Mouse (Mus musculus) MEL (cell line): ENCODE data around the gene Skor1. TPM values are rescaled to one million over a fixed set of nuclear protein-coding genes. Genes with fewer than 3 reads are reported as not detected.

ENCODE experiments used
- DNase-seq: peaks from one replicate; pipeline ENCODE4 v3.0.0; 2011; ENCODE audit warnings: low read depth, low spot score
- H3K27ac ChIP-seq: 2 replicates; pipeline ENCODE4 v1.5.1; 2012; ENCODE audit warnings: low read depth, mild to moderate bottlenecking, control low read depth, low read length, moderate library complexity; ENCODE audit not compliant: control insufficient read depth
- H3K27me3 ChIP-seq, 2 experiments: fragments of 150-350 bp in 1 of 2; sonication (generic) in 1 of 2; 2 replicates each; pipeline ENCODE4 v1.6.1; 2012; ENCODE audit warnings: low read length in 2 of 2, mild to moderate bottlenecking in 2 of 2, improper control_type of control experiment in 1 of 2, moderate library complexity in 1 of 2; ENCODE audit not compliant: insufficient read depth in 2 of 2, control insufficient read depth in 1 of 2
- H3K36me3 ChIP-seq, 2 experiments: 2 replicates each; pipeline ENCODE4 v1.6.1; 2012 to 2014; ENCODE audit warnings: low read length in 2 of 2, improper control_type of control experiment in 1 of 2, inconsistent platforms in 1 of 2, mild to moderate bottlenecking in 1 of 2; ENCODE audit not compliant: insufficient read depth in 2 of 2, control insufficient read depth in 1 of 2
- H3K4me1 ChIP-seq, 2 experiments: fragments of 150-350 bp in 1 of 2; sonication (generic) in 1 of 2; 2 replicates each; pipeline ENCODE4 v1.6.1; 2012; ENCODE audit warnings: low read length in 2 of 2, improper control_type of control experiment in 1 of 2, mild to moderate bottlenecking in 1 of 2; ENCODE audit not compliant: insufficient read depth in 2 of 2, control insufficient read depth in 1 of 2
- H3K4me3 ChIP-seq, 2 experiments: fragments of 150-350 bp in 1 of 2; sonication (generic) in 1 of 2; 2 replicates each; pipeline ENCODE4 v1.5.1; 2012; ENCODE audit warnings: low read depth in 2 of 2, low read length in 2 of 2, mild to moderate bottlenecking in 2 of 2, moderate library complexity in 2 of 2, control low read depth in 1 of 2, improper control_type of control experiment in 1 of 2; ENCODE audit not compliant: control insufficient read depth in 1 of 2, insufficient read depth in 1 of 2
- H3K79me2 ChIP-seq: 2 replicates; pipeline ENCODE4 v1.6.1; 2012; ENCODE audit warnings: mild to moderate bottlenecking, low read length, moderate library complexity; ENCODE audit not compliant: control insufficient read depth, poor library complexity, insufficient read depth
- H3K9ac ChIP-seq: 2 replicates; pipeline ENCODE4 v1.6.1; 2012; ENCODE audit warnings: low read depth, mild to moderate bottlenecking, control low read depth, low read length, moderate library complexity; ENCODE audit not compliant: control insufficient read depth, poor library complexity, severe bottlenecking
- H3K9me3 ChIP-seq: fragments of 150-350 bp; sonication (generic); replicated peaks from 2 replicates; pipeline ENCODE4 v1.6.1; 2012; ENCODE audit warnings: mild to moderate bottlenecking, low read length, improper control_type of control experiment, moderate library complexity; ENCODE audit not compliant: insufficient read depth
- CHD2 ChIP-seq: IDR thresholded peaks from 2 replicates; pipeline ENCODE4 v1.6.1; 2011; ENCODE audit warnings: low read length, improper control_type of control experiment
- ELF1 ChIP-seq: IDR thresholded peaks from 2 replicates; pipeline ENCODE4 v1.6.1; 2014; ENCODE audit warnings: low read depth, mild to moderate bottlenecking, inconsistent platforms, low read length, improper control_type of control experiment, moderate library complexity
- ETS1 ChIP-seq: IDR thresholded peaks from 2 replicates; pipeline ENCODE4 v1.6.1; 2012; ENCODE audit warnings: low read depth, mild to moderate bottlenecking, inconsistent platforms, low read length, improper control_type of control experiment, moderate library complexity
- HCFC1 ChIP-seq: IDR thresholded peaks from 2 replicates; pipeline ENCODE4 v1.6.1; 2012; ENCODE audit warnings: low read depth, mild to moderate bottlenecking, inconsistent platforms, low read length, improper control_type of control experiment, moderate library complexity
- JUND ChIP-seq: IDR thresholded peaks from 2 replicates; pipeline ENCODE4 v1.6.1; 2011; ENCODE audit warnings: low read depth, mild to moderate bottlenecking, improper control_type of control experiment, low read length
- MAFK ChIP-seq: IDR thresholded peaks from 2 replicates; pipeline ENCODE4 v1.6.1; 2011; ENCODE audit warnings: low read depth, mild to moderate bottlenecking, low read length, improper control_type of control experiment, borderline replicate concordance
- MAX ChIP-seq: IDR thresholded peaks from 2 replicates; pipeline ENCODE4 v1.6.1; 2011; ENCODE audit warnings: low read length, improper control_type of control experiment
- MAZ ChIP-seq: IDR thresholded peaks from 2 replicates; pipeline ENCODE4 v1.6.1; 2012; ENCODE audit warnings: low read depth, mild to moderate bottlenecking, inconsistent platforms, low read length, improper control_type of control experiment
- MXI1 ChIP-seq: IDR thresholded peaks from 2 replicates; pipeline ENCODE4 v1.6.1; 2011; ENCODE audit warnings: mild to moderate bottlenecking, low read depth, low read length, improper control_type of control experiment
- NELFE ChIP-seq: IDR thresholded peaks from 2 replicates; pipeline ENCODE4 v1.6.1; 2011; ENCODE audit warnings: low read depth, low read length, improper control_type of control experiment
- POLR2AphosphoS2 ChIP-seq: IDR thresholded peaks from 2 replicates; pipeline ENCODE4 v1.6.1; 2011; ENCODE audit warnings: low read length, improper control_type of control experiment
- RCOR1 ChIP-seq: IDR thresholded peaks from 2 replicates; pipeline ENCODE4 v1.6.1; 2012; ENCODE audit warnings: low read depth, mild to moderate bottlenecking, inconsistent platforms, low read length, improper control_type of control experiment
- TAL1 ChIP-seq: IDR thresholded peaks from 2 replicates; pipeline ENCODE4 v1.6.1; 2012; ENCODE audit warnings: mild to moderate bottlenecking, inconsistent platforms, low read length, moderate library complexity, mixed read lengths
- TBP ChIP-seq: IDR thresholded peaks from 2 replicates; pipeline ENCODE4 v1.8.0; 2011; ENCODE audit warnings: low read depth, low read length, improper control_type of control experiment
- TCF12 ChIP-seq: IDR thresholded peaks from 2 replicates; pipeline ENCODE4 v1.6.1; 2014; ENCODE audit warnings: low read depth, mild to moderate bottlenecking, inconsistent platforms, low read length, improper control_type of control experiment, moderate library complexity
- UBTF ChIP-seq: IDR thresholded peaks from 2 replicates; pipeline ENCODE4 v1.6.1; 2012; ENCODE audit warnings: low read depth, mild to moderate bottlenecking, inconsistent platforms, low read length, improper control_type of control experiment, moderate library complexity, borderline replicate concordance; ENCODE audit not compliant: insufficient read depth
- USF1 ChIP-seq: IDR thresholded peaks from 2 replicates; pipeline ENCODE4 v1.6.1; 2014; ENCODE audit warnings: low read depth, mild to moderate bottlenecking, inconsistent platforms, low read length, improper control_type of control experiment, moderate library complexity
- ZC3H11A ChIP-seq: IDR thresholded peaks from 2 replicates; pipeline ENCODE4 v1.6.1; 2012; ENCODE audit warnings: low read depth, mild to moderate bottlenecking, inconsistent platforms, low read length, improper control_type of control experiment
- ZMIZ1 ChIP-seq: IDR thresholded peaks from 2 replicates; pipeline ENCODE4 v1.6.1; 2012; ENCODE audit warnings: low read depth, mild to moderate bottlenecking, inconsistent platforms, low read length, improper control_type of control experiment, moderate library complexity
- ZNF384 ChIP-seq: IDR thresholded peaks from 2 replicates; pipeline ENCODE4 v1.6.1; 2012; ENCODE audit warnings: low read depth, mild to moderate bottlenecking, inconsistent platforms, low read length, improper control_type of control experiment
- polyA plus RNA-seq, 2 experiments: library from polyadenylated mRNA; stranded (reverse) in 1 of 2; unstranded in 1 of 2; fragments of >175 nt in 1 of 2; fragments of >200 nt in 1 of 2; gene quantifications; 2 replicates each; pipeline versions ENCODE4 v1.2.1 to v1.2.4; 2012; ENCODE audit warnings: low replicate concordance in 2 of 2, low read depth in 1 of 2; ENCODE audit not compliant: insufficient read length in 2 of 2, insufficient read depth in 1 of 2, missing spikeins in 1 of 2
- total RNA-seq: library from RNA; depleted of rRNA; stranded (reverse); fragments of 300-350 nt; gene quantifications from 2 replicates; pipeline ENCODE4 v1.2.3, GENCODE M21; 2012

The Skor1 gene
- total and polyA plus RNA-seq, 3 experiments: 0.06 TPM; not detected in 2

DNA sequence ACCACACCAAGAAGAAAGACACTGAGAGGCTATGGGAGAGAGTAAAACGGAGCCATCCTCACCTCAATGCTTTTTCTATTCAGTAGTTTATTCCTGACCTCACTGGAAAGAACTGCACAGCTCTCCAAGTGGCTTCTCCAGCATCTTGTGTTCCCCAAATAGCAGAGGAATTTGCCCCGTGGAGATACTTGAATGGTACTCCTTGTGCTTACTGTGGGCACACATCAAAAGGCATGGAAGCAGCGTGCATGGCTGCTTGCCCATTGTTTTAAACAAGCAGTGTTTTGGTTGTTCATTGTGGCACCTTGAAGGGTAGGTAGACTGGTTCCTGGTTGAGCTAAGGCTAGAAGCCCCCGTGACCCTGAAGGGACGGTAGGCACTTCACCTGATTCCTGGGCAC, 48.1 kb downstream of the Skor1 start:
- TF ChIP-seq HCFC1 (no peak), POLR2AphosphoS2 (no peak), TCF12 (no peak)
- Histone ChIP-seq H3K36me3 (no peaks in the 10 kb centered on the region), H3K27me3 (peaks cover 0 to 4% of the 10 kb centered on the region in 2 experiments; a peak in 3 of 4 replicates), H3K9ac (no peak overlapping the region), H3K9me3 (no peaks in the 10 kb centered on the region), H3K79me2 (no peaks in the 10 kb centered on the region), H3K4me1 (no peaks in the 10 kb centered on the region), H3K4me3 (no peak overlapping the region), H3K27ac (no peak overlapping the region)
- DNase-seq: no peak

GRCm38 (mm10) chr9:63099876-63100275, 48.9 kb downstream of the Skor1 start:
- no peak overlapping the region for H3K4me3 ChIP-seq
- peaks cover 0 to 2% of the 10 kb centered on the region in 2 experiments; a peak in 3 of 4 replicates for H3K27me3 ChIP-seq
- no peak overlapping the region for H3K27ac ChIP-seq
- no peak for DNase-seq
- H3K79me2 ChIP-seq: no peaks in the 10 kb centered on the region
- H3K36me3 ChIP-seq: no peaks in the 10 kb centered on the region
- no peaks in the 10 kb centered on the region for H3K4me1 ChIP-seq
- no peak overlapping the region for H3K9ac ChIP-seq
- no peak for TF ChIP-seq CHD2
- no peak for TF ChIP-seq TAL1
- no peak for TF ChIP-seq ZNF384
- no peak for TF ChIP-seq UBTF
- TF ChIP-seq MAX: no peak
- no peak for TF ChIP-seq MAFK
- TF ChIP-seq TBP: no peak
- TF ChIP-seq ETS1: no peak
- TF ChIP-seq NELFE: no peak
- no peak for TF ChIP-seq ZC3H11A
- TF ChIP-seq JUND: no peak
- no peak for TF ChIP-seq ELF1
- TF ChIP-seq RCOR1: no peak
- no peak for TF ChIP-seq ZMIZ1
- TF ChIP-seq MXI1: no peak
- no peak for TF ChIP-seq USF1
- TF ChIP-seq MAZ: no peak
- no peaks in the 10 kb centered on the region for H3K9me3 ChIP-seq
